Mouse (Mus musculus): ENCODE results near the gene Prickle3.

The Prickle3 gene

DNA sequence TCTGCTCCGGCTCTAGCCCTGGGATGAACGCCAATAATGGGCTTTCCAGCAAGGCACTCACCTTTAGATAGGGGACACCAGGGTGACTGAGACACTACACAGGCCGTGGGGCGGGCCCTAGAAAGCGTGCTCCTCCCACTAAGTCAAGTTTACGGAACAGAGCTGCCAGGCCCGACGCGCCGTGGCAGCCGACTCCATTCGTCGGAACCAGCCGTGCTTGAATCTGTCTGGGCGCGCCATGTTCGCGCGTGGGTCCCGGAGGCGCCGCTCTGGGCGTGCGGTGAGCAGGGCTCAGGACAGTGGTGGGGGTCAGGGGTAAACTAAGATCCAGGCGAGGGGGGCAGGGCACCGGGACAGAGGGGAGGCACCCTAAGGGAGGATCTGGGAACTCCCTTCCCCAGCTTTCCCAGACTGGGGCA lies at the start of gene Prickle3:
Prickle3 (plus strand) TSS at position 40 of the 419 bp plus-strand sequence.
- peak; percentile 72 to 81 for DNase-seq

DNA sequence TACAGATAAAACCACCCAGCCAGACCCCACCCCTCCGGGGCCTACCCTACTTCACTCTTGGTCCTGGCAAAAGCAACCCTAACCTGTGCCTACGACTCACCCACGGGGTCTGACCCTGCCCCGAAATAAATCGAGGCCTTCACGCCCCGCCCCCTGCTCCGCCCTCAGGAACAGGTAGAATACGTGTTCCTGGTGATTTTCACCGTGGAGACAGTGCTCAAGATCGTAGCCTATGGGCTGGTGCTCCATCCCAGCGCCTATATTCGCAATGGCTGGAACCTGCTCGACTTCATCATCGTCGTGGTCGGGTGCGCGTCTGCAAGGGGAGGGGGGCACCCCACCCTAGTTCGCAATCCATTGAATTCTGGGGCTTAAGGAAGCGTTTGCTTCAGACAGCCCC lies 47.0 kb upstream of the Prickle3 start:
- no peak for DNase-seq

DNA sequence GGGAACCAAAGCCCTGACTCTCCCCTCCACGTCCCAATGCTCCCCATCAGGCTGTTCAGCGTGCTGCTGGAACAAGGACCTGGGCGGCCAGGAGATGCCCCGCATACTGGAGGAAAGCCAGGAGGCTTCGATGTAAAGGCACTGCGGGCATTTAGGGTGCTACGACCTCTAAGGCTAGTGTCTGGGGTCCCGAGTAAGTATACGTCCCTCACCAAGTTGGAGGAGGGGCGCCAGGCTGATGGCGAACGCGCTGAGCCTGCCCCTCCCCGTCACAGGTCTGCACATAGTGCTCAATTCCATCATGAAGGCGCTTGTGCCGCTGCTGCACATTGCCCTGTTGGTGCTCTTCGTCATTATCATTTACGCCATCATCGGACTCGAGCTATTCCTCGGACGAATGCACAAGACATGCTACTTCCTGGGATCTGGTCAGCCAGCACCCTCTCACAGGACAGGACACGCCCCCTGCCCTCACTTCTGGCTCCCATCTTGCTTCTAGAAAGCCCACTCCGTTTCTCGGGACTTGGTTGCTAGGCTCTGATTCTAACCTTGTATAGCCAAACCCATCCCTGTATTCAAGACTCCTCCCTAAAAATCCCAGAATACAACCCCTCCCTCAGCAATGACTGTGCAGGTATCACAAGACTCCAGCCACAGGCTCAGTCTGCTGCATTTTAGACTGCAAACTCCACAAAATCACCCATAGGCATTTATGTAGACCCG lies 46.4 kb upstream of the Prickle3 start:
- DNase-seq = no peak

DNA sequence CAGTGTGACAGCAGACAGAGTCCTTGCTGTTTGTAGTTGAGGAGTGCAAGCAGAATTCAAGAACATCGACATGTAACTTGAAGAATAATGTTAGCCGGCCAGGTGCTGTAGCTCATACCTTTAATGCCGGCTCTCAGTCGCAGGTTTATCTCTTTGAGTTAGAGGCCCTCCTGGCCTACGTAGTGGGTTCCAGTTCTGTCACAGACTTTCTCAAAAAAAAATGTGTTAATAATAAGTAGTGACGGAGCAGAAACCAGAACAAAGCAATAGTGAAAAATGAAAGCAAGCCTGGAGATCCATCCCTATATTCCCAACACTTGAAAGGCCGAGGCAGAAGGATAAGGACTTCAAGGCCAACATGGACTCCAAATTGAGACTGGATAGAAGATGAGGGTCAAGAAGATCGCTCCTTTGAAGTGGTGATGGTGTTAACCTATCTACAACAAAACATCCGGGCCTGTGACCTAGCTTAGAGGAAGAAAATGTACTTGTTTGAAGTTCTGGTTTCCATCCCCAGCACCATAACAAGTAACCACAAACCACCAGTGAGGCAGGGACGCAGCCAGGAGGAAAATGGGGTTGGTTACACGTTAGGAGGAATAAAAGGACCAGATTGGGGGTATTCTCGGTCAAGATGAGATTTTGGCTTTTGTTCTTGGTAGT lies 39.0 kb upstream of the Prickle3 start:
- no peak for DNase-seq

DNA sequence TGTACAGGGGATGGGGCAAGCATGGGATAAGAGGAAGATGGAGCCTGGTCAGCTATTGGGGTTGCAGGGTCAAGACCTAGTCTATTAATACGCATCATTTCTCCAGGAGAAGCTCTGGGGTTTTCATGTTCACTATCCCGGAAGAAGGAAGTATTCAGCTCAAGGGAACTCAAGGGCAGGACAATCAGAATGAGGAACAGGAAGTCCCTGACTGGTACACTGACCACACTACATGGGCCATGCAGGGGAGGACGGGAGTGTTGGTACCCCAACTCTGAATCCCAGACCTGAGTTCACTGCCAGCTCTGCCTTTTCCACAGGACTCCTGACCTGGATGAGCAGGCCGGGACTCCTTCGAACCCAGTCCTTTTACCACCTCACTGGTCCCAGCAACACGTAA lies 24.5 kb upstream of the Prickle3 start:
- no peak for DNase-seq

DNA sequence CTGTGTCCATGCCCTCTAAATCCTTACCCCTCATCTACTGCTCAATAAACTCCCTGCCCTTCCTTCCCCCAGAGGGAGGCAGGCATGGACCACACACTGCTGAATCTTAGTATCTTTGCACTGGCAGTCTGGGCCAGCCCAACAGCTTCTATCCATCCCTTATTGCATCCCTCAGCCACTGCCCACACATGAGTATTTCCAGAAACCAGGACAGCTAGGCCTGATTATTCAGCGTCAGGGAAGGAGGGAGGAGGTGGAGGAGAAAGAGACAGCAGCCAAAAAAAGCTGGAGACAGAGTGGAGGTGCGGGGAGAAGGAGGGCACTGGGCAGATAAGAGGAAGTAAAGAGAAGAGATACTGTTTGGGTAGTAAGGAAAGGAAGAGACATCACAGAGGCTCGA lies 22.0 kb upstream of the Prickle3 start:
- DNase-seq = no peak

DNA sequence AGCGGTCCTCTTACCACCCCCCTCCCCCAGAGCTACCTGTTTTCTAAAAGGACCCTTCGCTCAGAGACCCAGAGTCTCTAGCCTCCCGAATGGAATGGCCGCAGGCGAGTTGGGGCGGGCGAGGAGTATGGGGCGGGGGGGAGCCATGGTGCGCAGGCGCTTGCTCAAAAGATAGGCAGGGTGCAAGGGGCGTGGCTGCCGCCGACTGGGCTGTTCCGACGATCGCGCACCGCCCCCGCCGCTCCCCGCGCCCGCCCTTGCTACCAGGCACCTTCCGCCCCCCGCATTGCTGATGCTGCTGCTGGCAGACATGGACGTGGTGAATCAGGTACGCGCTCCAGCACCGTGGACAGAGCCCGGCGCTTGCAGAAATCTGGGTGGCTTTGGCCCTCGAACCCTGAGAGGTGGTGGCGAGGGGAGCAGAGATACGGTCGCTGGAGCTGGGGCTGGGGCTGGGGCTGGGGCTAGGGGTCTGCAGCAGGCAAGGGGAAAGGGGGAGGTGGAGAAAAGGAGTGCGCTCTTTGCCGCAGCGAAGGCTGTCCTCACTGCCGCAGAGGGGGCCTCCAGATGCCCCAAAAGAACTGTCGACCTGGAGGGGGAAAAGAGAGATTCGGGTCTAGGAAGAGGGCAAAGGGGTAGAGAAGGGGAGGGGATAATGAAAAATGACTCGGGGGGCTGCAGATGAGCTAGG lies 18.5 kb upstream of the Prickle3 start, which contains the start of gene Syp:
Syp (plus strand) TSS at position 71 of the 691 bp plus-strand sequence.
- DNase-seq = peak; percentile 78 to 83

DNA sequence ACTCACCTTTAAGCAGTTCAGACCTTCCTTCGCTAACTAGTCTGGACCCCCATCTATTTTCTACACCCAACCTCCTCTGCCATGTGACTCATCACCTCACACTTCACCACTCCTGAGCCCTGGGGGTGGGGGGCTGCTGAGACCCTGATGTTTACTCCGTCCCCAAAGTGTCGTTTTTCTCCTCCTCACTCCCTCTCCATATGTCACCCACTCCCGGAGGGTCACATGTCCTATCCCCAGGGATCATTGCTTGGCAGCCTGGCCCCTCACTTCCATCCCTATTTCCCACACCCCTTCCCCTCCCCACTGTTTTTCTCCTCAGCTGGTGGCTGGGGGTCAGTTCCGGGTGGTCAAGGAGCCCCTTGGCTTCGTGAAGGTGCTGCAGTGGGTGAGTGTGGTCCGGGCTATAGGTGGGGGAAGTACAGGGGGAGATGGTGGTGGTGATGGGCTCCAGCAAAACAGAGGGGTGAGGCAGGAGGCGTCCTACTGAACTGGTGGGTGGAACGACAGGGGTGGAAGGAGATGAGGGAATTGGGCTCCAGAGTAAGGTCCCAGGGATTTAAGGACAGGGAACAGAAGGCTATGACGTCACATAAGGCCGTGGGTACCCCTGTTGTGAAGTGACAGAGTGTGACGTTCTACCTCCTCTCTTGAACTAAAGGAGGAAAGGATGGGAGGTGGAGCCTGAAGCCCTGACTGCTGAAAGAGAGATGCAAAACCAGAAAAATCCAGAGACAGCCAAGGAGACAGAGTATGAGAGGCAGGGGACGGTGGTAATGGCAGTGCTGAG lies 17.3 kb upstream of the Prickle3 start:
- DNase-seq = no peak

DNA sequence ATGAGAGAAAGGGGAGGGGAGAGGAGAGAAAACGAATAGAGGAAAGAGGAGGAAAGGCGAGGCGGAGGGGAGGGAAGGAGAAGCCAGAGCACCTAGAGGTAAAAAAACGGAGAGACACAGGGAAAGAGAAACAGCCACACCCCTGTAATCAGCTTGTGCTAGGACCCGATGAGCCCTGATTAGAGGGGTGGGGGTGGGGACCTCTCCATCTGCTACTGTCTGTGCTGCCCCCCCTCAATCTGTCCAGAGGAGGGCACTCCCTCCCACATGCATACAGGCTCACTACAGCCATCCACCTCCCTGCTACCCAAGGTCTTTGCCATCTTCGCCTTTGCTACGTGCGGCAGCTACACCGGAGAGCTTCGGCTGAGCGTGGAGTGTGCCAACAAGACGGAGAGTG lies 16.3 kb upstream of the Prickle3 start:
- DNase-seq = no peak

DNA sequence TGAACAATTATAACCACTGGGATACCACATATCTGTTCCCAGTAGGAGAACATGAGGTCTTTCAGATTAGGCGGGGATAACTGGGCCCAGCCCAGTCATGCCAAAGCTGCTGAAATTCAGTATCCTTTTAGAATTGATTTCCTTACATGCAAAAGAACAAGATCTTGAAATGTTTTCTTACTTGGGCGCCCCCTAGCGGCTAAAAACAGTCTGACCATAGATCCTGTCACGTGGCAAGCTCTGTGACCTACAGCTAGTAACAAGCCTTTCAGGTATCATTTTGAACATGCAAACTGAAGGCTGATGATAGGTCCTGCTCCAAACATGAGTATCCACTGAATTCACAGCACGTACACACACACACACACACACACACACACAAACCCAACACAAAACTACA lies 11.7 kb upstream of the Prickle3 start:
- peak; percentile 81 to 88 for DNase-seq

DNA sequence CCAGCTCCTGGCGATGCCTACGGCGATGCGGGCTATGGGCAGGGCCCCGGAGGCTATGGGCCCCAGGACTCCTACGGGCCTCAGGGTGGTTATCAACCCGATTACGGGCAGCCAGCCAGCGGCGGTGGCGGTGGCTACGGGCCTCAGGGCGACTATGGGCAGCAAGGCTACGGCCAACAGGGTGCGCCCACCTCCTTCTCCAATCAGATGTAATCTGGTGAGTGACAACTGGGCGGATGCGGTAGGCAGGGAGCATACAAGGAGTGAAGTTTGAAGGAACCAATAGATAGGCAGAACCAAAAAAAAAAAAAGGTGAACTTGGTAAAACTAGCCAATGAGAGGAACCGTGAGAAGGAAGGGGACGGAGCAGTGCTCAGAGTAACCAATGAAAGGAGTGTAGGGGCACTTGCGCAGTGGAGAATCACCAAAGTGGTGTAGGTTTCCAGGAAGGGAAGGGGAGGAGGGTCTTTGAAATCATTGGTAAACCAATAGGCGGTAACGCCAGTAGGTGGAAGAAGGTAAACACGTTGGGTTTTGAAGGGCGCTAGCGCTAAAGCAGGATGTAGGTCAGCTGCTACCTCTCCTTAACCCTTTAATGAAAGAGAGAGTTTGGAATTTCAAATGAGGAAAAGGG lies 8.3 kb upstream of the Prickle3 start:
- DNase-seq = peak; percentile 92 to 94

DNA sequence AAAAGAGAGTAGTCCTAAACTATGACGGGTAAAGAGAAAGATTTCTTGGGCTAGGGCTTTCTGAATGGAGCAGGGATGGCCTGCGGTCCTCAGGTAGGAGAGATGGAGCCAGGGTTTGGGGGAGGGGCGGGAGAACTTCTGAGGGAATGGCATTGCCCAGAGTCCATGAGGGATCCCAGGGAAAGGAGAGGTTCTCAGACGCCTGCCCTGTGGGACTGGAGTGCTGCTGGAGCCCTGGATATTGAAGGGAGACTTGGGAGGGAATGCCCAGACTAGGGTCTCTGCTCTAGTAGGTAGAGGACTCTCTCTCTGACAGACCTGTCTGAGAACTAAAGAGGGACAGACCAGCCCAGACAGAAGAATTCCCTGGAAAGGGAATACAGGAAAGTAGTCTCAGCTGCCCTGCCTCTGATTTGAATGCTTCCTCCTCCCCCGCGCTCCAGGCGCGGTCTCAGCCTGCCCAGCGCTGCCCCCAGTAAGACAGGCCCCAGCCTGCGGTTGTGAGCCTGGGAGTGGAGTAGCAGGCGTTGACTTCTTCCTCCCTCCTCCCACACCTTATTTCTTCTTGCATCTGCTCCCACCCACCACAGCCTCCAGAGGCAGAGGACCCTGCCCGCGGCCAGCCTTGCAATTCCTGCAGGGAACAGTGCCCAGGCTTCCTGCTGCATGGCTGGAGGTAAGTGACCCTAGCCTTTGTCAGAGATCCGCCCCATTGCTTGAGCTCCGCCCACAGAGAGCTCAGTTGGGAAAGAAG lies 1.1 kb downstream of the Prickle3 start:
- peak; percentile 77 to 86 for DNase-seq

DNA sequence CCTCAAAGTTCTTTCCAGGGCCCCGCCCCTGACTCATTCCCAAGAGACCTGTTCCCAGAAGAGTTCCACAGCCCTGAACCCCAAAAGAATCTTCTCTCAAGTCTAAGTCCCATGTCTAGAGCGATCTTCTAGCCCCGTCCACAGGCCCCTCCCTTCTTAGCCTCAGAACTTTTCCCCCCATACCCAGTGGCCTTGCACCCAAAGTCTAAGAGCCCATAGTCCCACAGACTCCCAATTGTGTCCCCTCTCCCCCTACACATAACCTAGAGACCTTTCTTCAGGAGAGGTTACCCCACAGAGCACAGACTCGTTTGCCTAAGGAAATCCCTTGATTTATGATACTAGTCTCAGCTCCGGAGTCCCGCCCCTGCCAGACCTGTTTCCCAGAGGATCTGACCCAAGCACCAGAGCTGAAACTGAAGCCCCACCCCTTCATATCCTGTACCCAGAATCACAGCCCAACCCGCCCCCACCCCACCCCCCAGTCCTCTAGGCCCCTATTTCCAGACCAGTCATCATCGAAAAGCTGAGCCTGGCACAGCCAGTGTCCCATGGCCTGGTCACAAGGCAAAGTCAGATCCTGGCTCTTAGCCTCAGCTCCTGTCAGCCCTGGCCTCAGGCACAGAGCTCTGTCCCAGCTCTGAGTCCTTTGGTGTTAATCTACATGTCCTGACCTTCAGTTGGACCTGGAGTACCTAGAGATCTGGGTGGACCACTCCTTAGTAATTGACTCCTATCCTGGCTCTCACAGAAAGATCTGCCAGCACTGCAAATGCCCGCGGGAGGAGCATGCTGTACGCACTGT lies 1.9 kb downstream of the Prickle3 start:
- peak; percentile 54 to 55 for DNase-seq

DNA sequence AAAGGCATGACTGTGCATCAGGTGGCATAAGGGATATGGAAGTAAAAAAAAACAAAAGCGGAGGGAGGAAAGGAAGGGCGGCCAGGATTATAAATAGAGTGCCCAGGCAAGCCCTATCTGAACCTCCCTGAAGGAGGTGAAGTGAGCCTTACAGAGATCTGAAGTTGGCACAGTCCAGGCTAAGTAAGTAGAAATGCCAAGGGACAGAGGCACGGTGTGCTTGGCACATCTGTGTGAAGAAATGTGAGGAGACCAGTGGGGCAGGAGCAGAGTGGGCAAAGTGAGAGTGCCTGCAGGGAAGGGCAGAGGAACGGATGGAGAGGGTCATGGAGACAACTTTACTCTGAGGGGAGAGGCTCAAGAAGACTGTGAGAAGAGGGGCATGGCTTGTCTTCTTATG lies 4.0 kb downstream of the Prickle3 start:
- no peak for DNase-seq

DNA sequence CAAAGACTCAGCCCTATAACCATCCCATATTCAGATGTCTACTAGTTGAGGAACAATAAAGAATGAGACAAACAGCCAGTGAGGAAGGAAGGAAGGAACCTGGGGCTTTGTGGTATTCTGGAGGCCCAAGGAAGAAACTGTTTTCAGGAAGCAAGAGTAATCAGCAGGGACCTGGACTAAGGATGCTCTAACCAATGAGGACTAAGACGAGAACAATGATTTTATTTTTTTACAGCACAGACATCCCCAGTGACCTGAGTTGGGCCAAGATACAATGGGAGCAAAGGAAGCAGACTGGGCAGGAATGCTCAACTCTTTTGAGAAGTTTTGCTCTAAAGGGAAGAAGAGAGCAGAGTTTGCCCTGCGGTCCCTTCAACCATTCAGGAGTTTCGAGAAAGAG lies 5.9 kb downstream of the Prickle3 start:
- no peak for DNase-seq

DNA sequence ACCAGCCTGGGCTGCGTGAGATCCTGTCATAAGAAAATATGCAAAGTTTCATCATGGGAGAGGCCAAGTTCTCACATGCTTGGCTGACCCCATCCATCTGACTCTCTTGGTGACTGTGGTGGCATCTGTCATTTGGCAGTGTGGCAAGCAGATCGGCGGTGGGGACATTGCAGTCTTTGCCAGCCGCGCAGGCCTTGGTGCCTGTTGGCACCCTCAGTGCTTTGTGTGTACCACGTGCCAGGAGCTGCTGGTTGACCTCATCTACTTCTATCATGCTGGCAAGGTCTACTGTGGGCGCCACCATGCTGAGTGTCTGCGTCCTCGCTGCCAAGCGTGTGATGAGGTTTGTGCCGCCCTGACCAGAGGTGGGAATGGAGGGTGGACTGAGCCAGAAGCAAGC lies 7.7 kb downstream of the Prickle3 start:
- DNase-seq = no peak

DNA sequence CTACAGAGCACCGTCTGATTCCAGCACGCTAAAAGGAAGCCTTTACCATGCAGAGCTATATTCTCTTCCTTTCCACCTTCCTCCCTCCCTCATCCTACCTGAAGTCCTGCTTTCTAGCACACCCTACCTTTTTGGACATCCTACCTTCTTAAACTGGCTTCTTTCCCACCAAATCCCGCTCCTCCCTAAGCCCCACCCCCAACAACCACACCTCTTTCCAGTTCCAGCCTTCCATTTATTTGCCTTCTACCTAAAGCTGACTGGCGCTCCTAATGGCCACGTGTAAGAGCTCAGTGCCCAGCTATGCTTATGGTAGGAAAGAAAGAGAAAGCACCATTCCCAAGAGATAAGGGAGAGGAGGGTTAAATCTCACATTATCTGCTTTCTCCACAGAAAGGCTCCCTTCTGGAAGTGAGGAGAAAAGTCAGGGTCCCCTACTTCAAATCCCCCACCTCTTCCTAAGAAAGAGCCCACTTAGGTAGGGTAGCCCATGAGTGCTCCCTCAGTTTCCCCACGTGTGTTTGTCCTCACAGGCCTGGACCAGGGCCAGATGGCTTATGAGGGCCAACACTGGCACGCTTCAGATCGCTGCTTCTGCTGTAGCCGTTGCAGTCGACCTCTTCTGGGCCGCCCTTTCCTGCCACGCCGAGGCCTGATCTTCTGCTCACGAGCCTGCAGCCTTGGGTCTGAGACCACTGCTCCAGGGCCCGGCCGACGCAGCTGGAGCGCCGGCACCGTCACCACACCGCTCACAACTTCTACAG lies 8.9 kb downstream of the Prickle3 start:
- DNase-seq = no peak

DNA sequence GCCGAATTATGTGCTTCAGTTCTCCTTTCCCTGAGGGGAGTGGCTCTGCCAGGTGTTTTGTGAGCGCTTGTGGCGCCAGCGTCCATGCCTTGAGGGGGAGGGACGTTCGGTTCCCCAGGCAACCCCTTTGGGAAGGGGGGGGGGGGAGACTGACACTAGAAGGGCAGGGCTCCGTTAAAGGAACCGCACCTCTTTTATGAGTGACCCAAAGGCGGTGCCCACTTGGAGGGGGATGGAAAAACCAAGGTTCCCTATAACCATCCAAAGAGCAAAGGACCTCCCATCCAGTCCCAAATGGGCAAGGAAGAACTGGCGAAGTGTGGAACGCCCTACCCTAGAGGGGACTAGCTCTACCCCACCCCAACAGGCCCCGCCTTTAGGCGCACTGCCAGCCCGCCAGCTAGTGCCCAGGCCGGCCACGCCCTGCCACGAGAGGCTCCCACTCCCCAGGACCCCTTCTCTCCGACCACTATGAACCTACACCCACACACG lies 13.4 kb downstream of the Prickle3 start:
- peak; percentile 49 to 78 for DNase-seq

DNA sequence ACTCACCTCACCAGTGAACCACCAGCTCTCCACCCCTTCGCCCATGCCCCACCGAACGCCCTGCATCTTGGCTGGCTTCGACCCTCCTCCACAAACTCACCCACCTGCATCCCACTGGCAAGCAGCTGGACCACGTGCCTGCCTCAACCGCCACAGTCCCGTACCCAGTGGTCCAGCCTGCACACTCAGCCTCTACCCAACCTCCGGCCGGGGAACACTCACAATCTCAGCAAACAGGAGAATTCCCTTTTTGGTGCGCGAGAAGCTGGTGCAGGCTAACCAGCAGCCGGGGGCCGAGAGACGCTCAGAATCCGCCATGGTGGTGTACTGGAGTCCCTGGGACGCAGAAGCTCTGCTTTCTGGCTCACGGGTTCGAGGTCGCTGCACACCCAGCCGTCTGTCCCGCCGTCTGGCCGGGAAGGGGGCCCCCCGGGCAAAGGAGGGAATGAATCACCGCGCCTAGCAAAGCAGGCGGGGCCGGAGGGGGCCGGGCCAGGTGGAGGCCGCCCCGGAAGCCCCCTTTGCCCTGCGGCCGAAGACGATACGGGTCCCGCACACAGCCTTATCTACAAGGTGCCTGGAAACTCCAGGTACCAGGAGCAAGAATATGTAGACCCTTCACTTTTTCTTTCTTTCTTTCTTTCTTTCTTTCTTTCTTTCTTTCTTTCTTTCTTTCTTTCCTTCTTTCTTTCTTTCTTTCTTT lies 14.0 kb downstream of the Prickle3 start, which contains the start of gene Plp2:
Plp2 (minus strand) TSS at position 470 of the 703 bp plus-strand sequence.
- DNase-seq = peak; percentile 32 to 62
